Mouse (Mus musculus) gastrocnemius, postnatal 10 days (tissue): Measurements from ENCODE around the gene Guca2b. TPM values are rescaled to one million over a fixed set of nuclear protein-coding genes. Genes with fewer than 3 reads are reported as not detected.

Experiments
- total RNA-seq, 2 experiments: library from RNA; stranded (reverse); gene quantifications; 2 replicates each; pipeline ENCODE4 v1.2.3; 2021

The Guca2b gene
- total RNA-seq, 2 experiments from 2014 or later = not detected

Other genes with a start within 250 kb of the Guca2b start
- gene Ccdc30, start 243.4 kb downstream of the Guca2b start, total RNA-seq = under 1 TPM; 0.21 to 0.56 TPM
- 1 to 10 TPM; 3.8 to 5.5 TPM for gene Ppcs, start 236.5 kb downstream of the Guca2b start, total RNA-seq
- gene Zmynd12, start 236.1 kb downstream of the Guca2b start, total RNA-seq = not detected
- under 1 TPM; 0.41 to 0.47 TPM for gene Rimkla, start 166.3 kb downstream of the Guca2b start, total RNA-seq
- 10 to 100 TPM; 32.1 to 38.2 TPM for gene Foxj3, start 122.0 kb downstream of the Guca2b start, total RNA-seq
- 1 to 10 TPM; 6.8 to 7.8 TPM for gene Frg2f1, start 119.4 kb downstream of the Guca2b start, total RNA-seq
- gene Guca2a, start 21.2 kb downstream of the Guca2b start, total RNA-seq = not detected
- gene Hivep3, start 74.8 kb upstream of the Guca2b start, total RNA-seq = 1 to 10 TPM; 3.5 to 3.9 TPM